Mouse (Mus musculus) stomach, postnatal 0 days (tissue): ENCODE measurements at regions not wholly inside any gene's neighbourhood (a gene's known extent, or its start where the extent isn't known, plus 50 kb on each side); places are given as distances from the start of the nearest gene placed in this dataset.

ENCODE experiments used
- ATAC-seq: fragments of 200-750 bp; cut with Nextera tagmentation; 2 replicates; pipeline ENCODE4 v1.8.0; 2017; ENCODE audit not compliant: low FRiP score, low TSS enrichment
- DNase-seq: peaks from one replicate; pipeline ENCODE4 v3.0.0-alpha.2; 2016; ENCODE audit warnings: low spot score
- H3K27ac ChIP-seq: fragments of 300-500 bp; sonication (generic); replicated peaks from 2 replicates; pipeline ENCODE4 v1.5.1; 2014; ENCODE audit warnings: mild to moderate bottlenecking, control low read depth
- H3K27me3 ChIP-seq: fragments of 300-500 bp; sonication (generic); 2 replicates; pipeline ENCODE4 v1.6.1; 2014; ENCODE audit warnings: low read length; ENCODE audit not compliant: control insufficient read depth, insufficient read depth
- H3K36me3 ChIP-seq: fragments of 300-500 bp; sonication (generic); 2 replicates; pipeline ENCODE4 v1.6.1; 2014; ENCODE audit warnings: low read length, mixed read lengths; ENCODE audit not compliant: control insufficient read depth, insufficient read depth
- H3K4me1 ChIP-seq: fragments of 300-500 bp; sonication (generic); replicated peaks from 2 replicates; pipeline ENCODE4 v1.6.1; 2014; ENCODE audit warnings: antibody characterized with exemption; ENCODE audit not compliant: control insufficient read depth, insufficient read depth
- H3K4me2 ChIP-seq: fragments of 300-500 bp; sonication (generic); replicated peaks from 2 replicates; pipeline ENCODE4 v1.6.1; 2014; ENCODE audit warnings: low read depth, mild to moderate bottlenecking, control low read depth, moderate library complexity
- H3K4me3 ChIP-seq: fragments of 300-500 bp; sonication (generic); 2 replicates; pipeline ENCODE4 v1.5.1; 2014; ENCODE audit warnings: low read depth, low read length, control low read depth
- H3K9ac ChIP-seq: fragments of 300-500 bp; sonication (generic); 2 replicates; pipeline ENCODE4 v1.6.1; 2014; ENCODE audit warnings: mild to moderate bottlenecking, low read length, control low read depth, mixed read lengths
- H3K9me3 ChIP-seq: fragments of 300-500 bp; sonication (generic); 2 replicates; pipeline ENCODE4 v1.6.1; 2016; ENCODE audit warnings: low read length; ENCODE audit not compliant: control insufficient read depth
- CTCF ChIP-seq: IDR thresholded peaks from 2 replicates; pipeline ENCODE4 v1.5.1; 2016; ENCODE audit warnings: antibody characterized with exemption, low read depth, mild to moderate bottlenecking, moderate library complexity
- EP300 ChIP-seq: optimal IDR thresholded peaks from 2 replicates; pipeline ENCODE3; 2016; ENCODE audit warnings: antibody characterized with exemption
- WGBS: fragments of 180-500 bp; shearing (Covaris S2); extraction: QIAGEN DNeasy Blood & Tissue Kit; methylation state at CpG from one replicate; pipeline ENCODE4 v1.1.7; 2014; 5-methylcytosine and 5-hydroxymethylcytosine counted together

DNA sequence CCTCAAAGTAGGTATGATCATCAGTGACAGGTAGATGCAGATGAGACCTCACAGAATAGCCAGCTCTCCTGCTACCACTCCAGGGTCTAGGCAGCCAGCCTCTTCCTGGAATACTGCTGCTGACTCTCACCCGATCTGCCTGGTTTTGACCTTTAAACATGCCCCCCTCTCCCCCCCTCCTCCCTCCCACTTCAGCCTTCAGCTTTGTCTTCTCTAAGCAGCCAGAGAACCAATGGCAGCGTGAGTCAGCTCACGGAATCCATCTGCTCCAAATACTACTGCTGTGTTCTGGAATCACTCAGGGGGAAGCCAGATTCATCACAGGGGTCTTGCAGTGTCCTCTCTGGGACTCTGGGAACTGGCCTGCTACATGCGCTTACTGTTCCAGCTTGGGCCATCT is 83.4 kb upstream of the Cpeb2 start:
- Histone ChIP-seq H3K36me3 (no peaks in the 10 kb centered on the region), H3K4me2 (no peak overlapping the region), H3K27me3 (no peaks in the 10 kb centered on the region), H3K4me1 (no peaks in the 10 kb centered on the region), H3K27ac (no peak overlapping the region), H3K4me3 (no peak overlapping the region), H3K9ac (no peak overlapping the region), H3K9me3 (no peaks in the 10 kb centered on the region)
- ATAC-seq (no peak), DNase-seq (no peak)
- WGBS, result 29% methylated on average over 4 of the region's 4 CpGs
- TF ChIP-seq EP300 (no peak), CTCF (no peak)

DNA sequence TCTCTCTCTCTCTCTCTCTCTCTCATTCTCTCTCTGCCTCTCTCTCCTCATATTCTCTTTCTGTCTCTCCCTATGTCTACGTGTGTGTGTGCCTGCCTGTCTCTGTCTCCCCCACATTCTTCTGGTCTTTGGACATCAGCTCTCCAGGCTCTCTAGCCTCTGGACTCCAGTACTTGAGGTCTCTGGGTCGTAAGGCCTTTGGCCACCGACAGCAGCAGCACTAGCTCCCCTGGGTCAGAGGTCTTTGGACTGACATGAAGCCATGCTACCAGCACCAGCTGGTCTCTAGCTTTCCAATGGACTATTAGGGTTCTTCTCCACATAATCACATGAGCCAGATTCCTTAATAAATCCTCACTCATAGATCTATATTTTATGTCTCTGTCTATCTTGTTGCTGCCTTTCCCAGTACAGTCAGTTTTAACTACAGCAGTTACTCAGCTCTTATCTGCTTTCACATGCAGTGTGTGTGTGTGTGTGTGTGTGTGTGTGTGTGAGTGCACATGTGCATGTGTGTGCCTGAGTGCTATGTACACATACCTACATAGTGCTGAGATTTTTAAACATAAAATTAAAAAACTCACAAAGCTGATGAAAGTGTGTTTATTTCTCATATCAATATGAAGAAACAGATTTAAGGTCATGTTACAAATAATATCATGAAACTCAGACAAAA is 81.7 kb upstream of the Cpeb2 start:
- H3K36me3 ChIP-seq, result no peaks in the 10 kb centered on the region
- 66% methylated on average over 3 of the region's 3 CpGs for WGBS
- no peaks in the 10 kb centered on the region for H3K9me3 ChIP-seq
- H3K9ac ChIP-seq, result no peak overlapping the region
- DNase-seq, result peak; percentile 60
- ATAC-seq, result peak; percentile 76; the same call in 1 of the 2 replicates
- no peak overlapping the region for H3K4me2 ChIP-seq
- TF ChIP-seq CTCF (no peak), EP300 (no peak)
- H3K4me3 ChIP-seq, result no peak overlapping the region
- H3K27ac ChIP-seq, result no peak overlapping the region
- H3K4me1 ChIP-seq, result no peaks in the 10 kb centered on the region
- H3K27me3 ChIP-seq, result no peaks in the 10 kb centered on the region

DNA sequence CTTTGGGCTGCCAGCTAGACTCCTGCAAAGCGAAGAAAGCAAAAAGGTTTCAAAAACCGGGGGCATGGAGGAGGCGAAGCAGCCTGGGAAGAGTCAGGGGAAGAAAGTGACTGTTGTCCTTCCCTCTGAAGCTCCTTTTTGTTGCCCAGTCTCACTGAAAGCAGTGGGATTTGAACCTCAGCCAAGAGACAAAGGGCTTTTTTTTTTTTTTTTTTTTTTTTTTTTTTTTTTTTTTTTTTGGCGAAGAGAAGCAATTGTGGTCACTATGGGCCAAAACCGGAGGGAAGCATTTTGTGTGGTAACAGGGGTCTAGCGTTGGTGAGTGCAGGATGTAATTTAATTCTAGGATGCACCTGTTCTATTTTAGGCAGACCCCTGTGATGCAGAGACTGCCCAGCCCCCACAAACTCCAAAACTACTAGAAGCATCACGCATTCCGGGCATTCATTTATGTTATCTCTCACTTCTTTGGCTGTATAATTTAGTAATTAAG is 80.8 kb upstream of the Cpeb2 start:
- no peak for ATAC-seq
- 56% methylated on average over 8 of the region's 8 CpGs for WGBS
- H3K9ac ChIP-seq, result no peak overlapping the region
- H3K36me3 ChIP-seq, result no peaks in the 10 kb centered on the region
- H3K4me3 ChIP-seq, result no peak overlapping the region
- H3K27me3 ChIP-seq, result no peaks in the 10 kb centered on the region
- H3K9me3 ChIP-seq, result no peaks in the 10 kb centered on the region
- no peak overlapping the region for H3K27ac ChIP-seq
- no peak for DNase-seq
- no peak for TF ChIP-seq EP300
- TF ChIP-seq CTCF, result no peak
- no peak overlapping the region for H3K4me2 ChIP-seq
- no peaks in the 10 kb centered on the region for H3K4me1 ChIP-seq

DNA sequence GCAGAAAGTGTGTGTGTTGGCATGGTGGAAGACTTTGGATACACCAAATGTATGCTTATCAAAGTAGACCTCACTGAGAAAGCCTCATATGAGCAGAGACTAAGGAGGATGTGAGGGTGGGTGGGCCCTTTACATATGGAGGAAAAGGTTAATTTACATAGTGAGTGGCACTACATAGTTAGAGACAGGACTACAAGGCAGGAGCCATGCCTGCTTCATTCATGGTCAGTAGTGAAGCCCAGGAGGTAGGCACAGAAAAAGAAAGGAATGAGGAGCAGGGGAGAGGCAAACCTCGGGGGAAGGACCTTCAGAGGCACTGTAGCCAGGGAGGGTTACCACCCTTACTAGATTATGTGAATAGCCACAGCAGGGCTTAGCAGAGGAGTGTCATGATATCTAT is 80.1 kb upstream of the Cpeb2 start:
- no peaks in the 10 kb centered on the region for H3K36me3 ChIP-seq
- 76% methylated on average over 1 of the region's 1 CpGs for WGBS
- no peak for DNase-seq

DNA sequence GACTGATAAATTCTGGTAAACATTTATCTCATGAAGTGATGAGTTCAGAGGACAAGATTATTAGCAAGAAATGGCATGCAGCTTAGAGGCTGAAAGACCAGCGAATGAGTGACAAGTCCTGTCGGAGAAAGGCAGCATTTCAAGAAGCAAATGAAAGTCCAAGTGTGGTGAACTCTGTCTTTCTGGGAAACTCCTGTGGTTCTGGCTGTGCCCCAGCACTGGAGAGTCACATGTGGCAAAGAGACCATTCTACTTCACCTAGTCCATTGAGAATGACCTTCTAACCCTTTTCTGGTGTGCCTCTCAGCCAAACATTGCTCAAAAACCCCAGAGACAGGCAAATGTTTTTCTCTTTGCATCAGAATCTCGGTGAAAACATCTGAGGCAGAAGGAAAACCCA is 76.2 kb upstream of the Cpeb2 start:
- H3K27me3 ChIP-seq, result no peaks in the 10 kb centered on the region
- no peak overlapping the region for H3K4me2 ChIP-seq
- ATAC-seq (no peak), DNase-seq (no peak)
- H3K9me3 ChIP-seq, result no peaks in the 10 kb centered on the region
- H3K4me1 ChIP-seq, result no peaks in the 10 kb centered on the region
- no peak overlapping the region for H3K27ac ChIP-seq
- TF ChIP-seq EP300 (no peak), CTCF (no peak)
- no peak overlapping the region for H3K9ac ChIP-seq
- H3K36me3 ChIP-seq, result no peaks in the 10 kb centered on the region
- no peak overlapping the region for H3K4me3 ChIP-seq
- 85% methylated on average over 3 of the region's 3 CpGs for WGBS

More for the DNA sequence above, 80.1 kb upstream of the Cpeb2 start:
- Histone ChIP-seq H3K9ac (no peak overlapping the region), H3K9me3 (no peaks in the 10 kb centered on the region), H3K4me1 (no peaks in the 10 kb centered on the region), H3K4me3 (no peak overlapping the region), H3K4me2 (no peak overlapping the region), H3K27me3 (no peaks in the 10 kb centered on the region), H3K27ac (no peak overlapping the region)
- TF ChIP-seq EP300, result no peak
- TF ChIP-seq CTCF, result no peak
- ATAC-seq, result no peak

DNA sequence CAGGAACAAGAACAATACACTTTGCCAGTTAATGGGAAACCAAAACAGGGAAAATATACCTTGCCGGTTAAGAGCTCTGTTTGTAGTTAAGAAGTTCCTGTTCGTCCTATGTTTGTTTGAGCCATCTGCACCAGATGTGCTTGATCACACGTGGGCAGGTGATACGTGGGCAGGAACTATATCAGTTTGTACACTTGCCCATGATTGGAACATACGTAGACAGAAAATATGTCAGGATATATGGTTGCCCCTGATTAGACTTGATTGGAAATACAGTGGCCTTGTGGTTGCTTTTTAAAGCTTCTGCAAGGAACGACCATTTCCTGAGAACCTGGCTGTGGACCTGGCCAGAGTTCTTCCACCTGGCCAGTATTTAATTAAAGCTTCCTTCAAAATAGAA is 72.8 kb upstream of the Cpeb2 start:
- DNase-seq (no peak), ATAC-seq (no peak)
- Histone ChIP-seq H3K4me2 (no peak overlapping the region), H3K9ac (no peak overlapping the region), H3K27ac (no peak overlapping the region), H3K9me3 (no peaks in the 10 kb centered on the region), H3K27me3 (no peaks in the 10 kb centered on the region), H3K4me1 (no peaks in the 10 kb centered on the region), H3K36me3 (no peaks in the 10 kb centered on the region), H3K4me3 (no peak overlapping the region)
- WGBS, result 67% methylated on average over 6 of the region's 6 CpGs
- TF ChIP-seq EP300 (no peak), CTCF (no peak)
